Mouse (Mus musculus): ENCODE measurements at regions not wholly inside any gene's neighbourhood (a gene's known extent, or its start where the extent isn't known, plus 50 kb on each side); places are given as distances from the start of the nearest gene placed in this dataset.

- no peak for TF ChIP-seq CTCF (conservative IDR thresholded peaks at IDR 0.05 in 1 of 2, IDR thresholded peaks at IDR 0.05 in 1 of 2; ENCODE audit: low read depth in 2 of 2, low read length in 2 of 2)
- TF ChIP-seq POLR2A (IDR thresholded peaks at IDR 0.05; ENCODE audit: low read depth, low read length) = no peak
- TF ChIP-seq E2F4 (IDR thresholded peaks at IDR 0.05; ENCODE audit: insufficient replicate concordance, low read depth, low read length) = no peak
- no peak for TF ChIP-seq RCOR1 (conservative IDR thresholded peaks at IDR 0.05; ENCODE audit: low read depth, low read length)
- 0 out of 2 replicates have a peak, but pooled peaks have one; percentile 15 for TF ChIP-seq EP300 (IDR thresholded peaks at IDR 0.05; ENCODE audit: low read length)
- TF ChIP-seq TBP (conservative IDR thresholded peaks at IDR 0.05; ENCODE audit: low read depth, low read length) = no peak
These were observed 216.0 kb upstream of the Btg1 start for GRCm38 (mm10) chr10:96400793-96401192.

Measured in CH12.LX (cell line).